Mouse (Mus musculus) c-Kit-positive CD71-negative TER-119-negative erythroid progenitor cells, embryonic 14.5 days (primary cell): ENCODE data around the gene Pmepa1.

Experiments used
- DNase-seq: peaks from one replicate; pipeline ENCODE4 v3.0.0-alpha.2; 2013; ENCODE audit warnings: low read depth

Gene Pmepa1

DNA sequence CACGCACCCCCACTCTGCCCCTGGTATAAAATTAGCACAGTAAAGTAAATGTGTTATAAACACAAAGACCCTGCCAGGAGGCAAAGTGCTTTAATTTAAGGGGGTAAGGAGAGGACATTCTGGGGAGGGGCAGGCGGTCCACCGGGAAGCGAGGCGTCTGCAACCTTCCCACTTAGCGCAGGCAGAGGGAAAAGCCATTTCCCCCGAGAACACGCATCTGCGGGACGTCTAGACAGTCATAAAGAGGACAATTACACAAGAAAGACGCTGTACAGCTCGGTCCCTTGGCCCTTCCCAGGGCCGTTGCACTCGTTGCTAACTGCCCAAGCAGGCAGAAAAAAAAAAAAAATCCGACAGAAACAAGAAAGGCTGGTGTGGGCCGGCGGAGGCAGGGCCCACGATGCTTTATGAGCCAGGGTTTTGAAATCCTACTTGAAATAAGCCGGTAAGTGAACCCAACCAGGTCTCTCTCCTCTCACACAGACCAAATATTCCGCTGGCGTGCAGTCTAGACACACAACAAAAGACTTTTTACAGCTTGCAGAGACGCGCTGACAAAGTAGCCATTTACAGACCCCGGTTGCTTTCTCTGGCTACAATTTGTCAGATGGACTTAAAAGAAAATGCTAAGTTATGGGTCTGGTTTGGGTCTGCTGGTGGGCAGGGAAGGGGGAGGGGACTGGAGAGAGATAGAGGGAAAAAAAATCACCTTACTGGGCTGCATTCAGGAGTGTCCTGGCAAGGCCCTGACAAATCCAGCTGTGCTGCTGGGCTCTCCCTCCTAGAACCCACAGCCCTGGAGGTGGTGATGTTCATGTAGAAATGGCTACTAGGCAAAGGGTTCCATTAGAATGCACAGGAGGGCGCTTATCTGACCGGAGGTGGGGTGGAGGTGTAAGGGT, 22.3 kb downstream of the Pmepa1 start:
- no peak for DNase-seq

DNA sequence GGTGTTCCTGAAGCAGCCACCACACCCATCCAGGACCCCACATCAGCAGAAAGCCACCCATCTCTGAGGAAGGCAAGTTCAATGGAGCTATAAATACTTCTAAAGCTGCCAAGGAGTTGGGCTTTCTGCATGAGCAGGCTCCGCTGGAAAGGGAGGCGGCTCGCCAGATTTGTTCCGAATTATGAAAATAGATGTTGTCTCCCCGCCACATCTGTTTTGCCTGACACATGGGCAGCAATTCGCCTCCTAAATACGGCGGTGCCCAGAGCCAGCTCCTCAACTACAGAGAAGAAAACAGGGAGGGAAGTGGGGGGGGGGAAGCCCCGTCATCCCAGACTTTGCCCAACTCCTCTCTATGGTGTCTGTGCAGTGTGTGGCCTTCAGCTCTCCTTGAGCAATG, 24.7 kb downstream of the Pmepa1 start:
- DNase-seq: no peak

DNA sequence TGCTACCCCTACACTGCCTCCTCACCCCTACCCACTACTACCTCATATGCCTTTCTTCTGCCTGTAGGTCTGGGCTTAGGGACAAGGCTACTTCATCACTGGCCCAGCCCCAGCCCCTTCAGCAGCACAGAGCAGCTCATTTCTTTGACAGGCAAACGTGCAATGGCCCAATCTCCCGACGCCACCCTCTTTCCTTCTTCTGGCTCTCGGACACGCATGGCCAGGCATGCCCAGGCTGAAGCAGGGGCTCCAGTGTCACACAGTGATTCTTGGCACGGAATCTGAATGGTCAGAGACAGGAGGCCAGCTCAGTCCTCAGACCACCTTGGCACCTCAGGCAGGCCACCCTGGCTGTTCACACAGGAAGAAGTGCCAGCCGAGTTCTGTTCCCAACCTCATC, 25.2 kb downstream of the Pmepa1 start:
- no peak for DNase-seq

DNA sequence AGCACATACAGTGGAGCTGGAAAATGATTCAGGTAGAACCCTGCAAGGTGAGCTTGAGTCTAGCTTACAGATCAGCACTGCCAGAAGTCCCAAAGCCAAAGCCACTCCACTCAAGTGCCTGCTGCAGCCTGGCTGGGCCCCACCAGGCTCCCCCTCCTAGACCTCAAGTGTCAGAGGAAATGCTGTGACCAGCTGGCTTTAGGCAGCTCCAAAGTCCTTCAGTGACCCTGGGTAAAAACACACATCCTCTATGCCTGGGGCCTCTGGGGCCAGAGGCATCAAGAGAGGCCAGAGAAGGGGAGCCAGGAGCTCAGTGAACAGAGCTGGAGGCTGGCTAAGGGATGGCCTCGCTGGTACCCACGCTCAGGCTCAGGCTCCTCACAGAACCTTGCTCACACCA, 25.9 kb downstream of the Pmepa1 start:
- DNase-seq: no peak

DNA sequence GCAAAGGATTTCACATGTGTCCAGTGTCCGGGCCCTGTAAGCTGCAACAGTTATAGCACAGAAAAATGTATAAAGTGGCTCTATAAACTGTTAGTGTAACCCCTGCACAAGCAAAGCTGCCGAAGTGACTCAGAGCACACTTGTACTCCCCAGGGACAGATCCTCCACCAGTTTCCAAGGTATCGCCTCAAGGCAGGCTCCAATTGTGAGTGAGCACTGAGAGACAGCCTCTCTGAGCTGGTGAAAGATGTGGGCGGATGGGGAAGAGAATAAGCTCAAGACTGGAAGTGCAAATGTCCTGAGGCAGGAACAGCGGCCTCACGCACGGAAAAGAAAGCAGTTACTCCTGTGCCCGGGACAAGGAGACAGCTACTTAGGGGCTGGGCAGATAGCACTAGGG, 26.4 kb downstream of the Pmepa1 start:
- DNase-seq: no peak

DNA sequence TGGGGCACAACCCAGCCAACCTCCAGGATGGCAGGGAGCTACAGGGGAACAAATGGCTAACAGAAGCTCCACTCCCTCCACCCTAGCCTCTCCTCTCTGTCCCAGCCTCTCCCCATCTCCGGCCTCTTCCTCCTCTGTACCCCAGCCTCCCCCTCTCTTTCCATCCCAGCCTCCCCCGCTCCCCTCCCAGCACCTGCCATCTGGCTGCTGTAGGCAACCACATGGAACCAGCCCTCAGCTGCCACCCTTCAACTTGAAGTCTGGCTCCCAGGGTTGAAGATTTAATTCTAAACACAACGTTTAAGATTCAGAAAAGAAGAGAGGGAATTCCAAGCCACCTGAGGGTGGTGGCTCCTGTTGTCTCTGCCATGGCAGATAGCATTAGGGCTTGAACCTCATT, 26.9 kb downstream of the Pmepa1 start:
- no peak for DNase-seq

DNA sequence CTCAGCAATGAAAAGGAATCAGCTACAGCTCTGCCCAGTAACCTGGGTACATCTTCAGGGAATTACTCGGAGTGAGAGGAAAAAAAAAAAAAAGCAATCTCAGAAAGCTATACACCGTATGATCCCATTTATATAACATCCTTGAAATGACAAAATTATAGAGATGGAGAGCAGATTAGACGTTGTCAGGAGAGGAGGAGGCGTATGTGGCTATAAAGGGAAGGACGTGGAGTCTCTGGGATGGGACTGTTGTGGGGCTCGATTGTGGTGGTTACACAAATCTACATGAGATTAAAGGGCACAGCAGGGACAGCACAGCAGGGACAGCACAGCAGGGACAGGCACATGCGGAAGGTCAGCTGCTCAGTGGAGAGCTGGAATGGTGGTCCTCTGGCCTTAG, 27.5 kb downstream of the Pmepa1 start:
- DNase-seq: no peak

DNA sequence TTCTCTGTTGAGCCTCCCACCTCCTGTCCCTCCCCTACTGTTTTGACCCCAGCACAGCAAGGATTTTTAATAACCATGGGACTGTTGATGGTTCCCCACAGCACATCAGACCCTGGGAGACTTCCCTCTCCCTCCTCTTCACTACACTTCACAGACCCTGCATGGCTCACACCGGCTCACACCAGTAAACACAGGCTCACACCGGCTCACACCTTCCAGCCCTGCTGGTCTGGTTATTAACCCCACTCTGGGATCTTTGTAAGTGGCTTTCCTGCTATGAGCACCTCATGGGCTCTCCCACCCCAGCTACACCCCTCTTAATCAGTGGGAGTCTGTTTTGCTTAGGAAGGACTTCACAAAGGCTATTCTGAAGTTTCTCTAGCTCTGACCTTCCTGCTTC, 28.4 kb downstream of the Pmepa1 start:
- DNase-seq: no peak

DNA sequence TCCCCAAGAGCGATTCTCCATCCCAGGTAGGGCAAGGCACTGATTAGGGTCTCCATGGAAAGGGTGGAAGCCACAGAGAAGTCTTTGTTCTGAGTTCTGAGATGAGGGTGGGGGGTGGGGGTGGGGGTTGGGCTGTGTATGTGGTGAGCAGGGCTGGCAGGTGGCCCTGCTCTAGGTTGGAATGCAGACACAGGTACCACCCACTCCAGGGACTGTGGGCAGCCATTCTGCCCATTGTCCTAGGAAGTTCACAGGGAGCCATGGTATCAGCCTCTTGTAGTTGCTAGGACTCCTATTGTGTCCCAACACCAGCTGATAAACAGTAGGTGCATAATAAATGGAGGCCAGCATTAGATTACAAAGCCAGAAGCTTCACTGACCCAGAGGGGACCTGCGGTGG, 29.1 kb downstream of the Pmepa1 start:
- no peak for DNase-seq

DNA sequence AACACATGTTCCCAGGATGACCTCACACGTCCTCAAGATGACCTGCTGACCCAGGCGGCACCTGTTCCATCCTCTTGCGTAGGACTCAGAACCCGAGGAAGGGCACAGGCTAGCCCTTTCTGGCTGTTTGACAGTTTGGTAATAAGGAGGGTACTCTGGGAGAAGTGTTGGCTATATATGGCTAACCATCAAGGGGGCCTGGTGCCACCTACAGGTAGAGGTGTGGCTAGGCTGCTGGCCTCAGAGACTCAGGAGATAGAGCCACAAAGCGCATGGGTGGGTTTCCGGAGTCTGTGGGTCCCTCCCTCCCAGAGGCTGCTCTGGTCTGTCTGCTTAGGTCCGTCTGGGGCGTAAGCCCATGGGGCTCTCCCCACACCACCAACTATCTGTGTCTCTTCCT, 29.6 kb downstream of the Pmepa1 start:
- no peak for DNase-seq

DNA sequence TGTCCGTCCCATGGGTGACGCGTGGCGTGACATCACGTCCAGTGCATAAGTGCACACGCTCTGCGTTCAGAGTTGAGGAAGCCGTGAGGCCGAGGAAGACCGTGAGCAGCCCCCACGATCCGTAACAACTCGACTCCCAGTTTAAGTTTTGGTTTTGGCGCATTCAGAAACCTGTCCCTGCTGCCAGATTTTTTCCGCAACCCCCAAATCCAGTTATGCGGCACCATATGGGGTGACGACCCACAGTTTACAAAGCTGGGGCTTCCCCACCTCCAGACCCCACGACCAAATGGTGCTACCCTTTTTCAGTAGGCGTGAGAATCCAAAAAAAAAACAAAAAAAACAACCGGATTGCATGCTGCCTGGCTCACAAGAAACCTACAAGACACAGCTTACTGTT, 31.1 kb downstream of the Pmepa1 start:
- no peak for DNase-seq

DNA sequence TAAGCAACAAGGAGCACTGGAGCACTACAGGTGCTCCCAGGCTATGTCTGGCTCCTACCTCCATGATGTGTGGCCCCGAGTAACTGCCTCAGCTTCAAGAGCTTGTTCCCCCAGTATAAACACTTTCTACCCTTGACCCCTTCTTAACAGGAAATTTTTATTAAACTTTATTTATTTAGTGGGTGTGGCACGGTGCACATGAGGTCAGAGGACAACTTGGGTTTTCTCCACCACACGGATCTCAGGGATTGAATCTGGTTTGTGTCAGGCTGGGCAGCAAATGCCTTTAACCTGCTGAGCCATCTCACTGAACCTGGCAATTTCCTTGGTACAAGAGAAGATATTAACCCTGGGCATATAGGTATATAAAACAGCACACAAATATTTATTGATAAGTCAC, 32.2 kb downstream of the Pmepa1 start:
- DNase-seq: no peak

DNA sequence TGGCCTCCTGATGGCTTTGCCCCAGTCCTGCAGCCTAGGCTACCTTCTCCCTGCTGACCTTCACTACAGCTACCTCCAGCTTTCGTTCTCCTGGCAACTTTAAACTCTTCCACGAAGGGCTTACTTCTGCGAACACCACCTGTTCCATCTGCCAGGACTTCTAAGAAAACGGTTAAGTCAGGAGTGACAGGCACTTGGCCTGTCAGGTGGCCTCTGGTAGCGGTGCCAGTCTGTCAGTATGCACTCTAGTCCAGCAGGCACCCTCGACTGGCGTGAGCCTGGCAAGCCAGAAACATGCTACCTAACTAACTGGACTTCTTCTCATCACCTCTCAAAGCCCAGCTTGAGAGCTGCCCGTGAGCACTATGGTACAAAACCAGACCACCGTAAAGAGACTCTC, 32.7 kb downstream of the Pmepa1 start:
- DNase-seq: no peak

DNA sequence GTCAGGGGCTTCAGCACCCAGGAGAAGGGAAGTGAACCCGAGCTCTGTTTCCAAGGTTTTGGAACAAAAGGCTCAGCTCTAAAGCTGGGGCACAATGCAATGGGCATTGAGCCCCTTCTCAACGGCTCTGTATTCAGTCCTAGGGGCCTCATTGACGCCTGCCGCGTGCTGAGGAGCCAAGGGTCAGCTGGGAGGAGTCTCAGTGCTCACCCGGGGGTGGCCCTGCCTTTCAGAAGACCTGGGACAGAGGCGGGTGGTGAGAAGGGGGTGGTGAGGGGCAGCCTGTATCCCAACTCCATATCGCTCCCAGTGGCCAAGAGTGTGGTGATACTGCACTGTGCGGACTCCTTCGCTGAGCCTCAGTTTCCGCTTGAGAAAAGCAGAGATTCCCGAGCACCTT, 33.5 kb downstream of the Pmepa1 start:
- no peak for DNase-seq

DNA sequence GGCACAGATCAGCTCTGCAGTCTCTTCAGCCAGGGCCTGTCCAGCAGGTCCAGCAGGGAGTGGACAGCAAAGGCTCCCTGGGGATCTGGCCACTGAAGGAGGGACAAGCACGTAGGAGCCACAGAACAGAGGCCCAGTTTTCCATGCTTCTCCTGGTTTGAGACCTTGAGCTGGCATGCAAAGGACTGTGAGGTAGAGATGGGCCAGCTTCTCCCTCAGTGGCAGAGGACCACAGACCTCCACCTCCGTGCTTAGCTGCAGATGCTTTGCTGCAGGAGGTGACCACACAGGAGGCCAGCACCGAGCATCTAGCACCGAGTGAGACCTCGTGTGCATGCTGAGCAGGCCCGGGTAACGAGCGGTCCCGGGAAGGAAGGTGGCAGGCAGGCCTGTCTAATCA, 35.6 kb downstream of the Pmepa1 start:
- no peak for DNase-seq

DNA sequence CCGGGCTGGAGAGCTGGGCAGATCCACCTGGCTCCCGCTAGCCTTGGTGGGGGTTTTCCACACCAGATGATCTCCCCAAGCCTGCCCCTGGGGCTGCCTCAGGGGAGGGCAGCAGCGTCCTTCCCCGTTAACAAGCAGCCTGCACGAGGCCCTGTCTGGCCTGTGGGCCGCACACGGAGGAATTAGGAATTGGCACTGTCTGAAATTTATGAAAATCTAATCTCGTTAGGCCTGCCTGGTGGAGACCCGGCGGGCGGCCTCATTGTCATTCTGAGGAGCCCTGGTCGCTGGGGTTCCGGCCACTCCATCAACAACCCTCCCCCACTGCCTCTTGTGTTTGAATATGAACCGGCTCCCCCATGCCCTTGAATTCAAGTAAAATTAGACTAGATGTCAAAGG, 37.8 kb downstream of the Pmepa1 start:
- no peak for DNase-seq

DNA sequence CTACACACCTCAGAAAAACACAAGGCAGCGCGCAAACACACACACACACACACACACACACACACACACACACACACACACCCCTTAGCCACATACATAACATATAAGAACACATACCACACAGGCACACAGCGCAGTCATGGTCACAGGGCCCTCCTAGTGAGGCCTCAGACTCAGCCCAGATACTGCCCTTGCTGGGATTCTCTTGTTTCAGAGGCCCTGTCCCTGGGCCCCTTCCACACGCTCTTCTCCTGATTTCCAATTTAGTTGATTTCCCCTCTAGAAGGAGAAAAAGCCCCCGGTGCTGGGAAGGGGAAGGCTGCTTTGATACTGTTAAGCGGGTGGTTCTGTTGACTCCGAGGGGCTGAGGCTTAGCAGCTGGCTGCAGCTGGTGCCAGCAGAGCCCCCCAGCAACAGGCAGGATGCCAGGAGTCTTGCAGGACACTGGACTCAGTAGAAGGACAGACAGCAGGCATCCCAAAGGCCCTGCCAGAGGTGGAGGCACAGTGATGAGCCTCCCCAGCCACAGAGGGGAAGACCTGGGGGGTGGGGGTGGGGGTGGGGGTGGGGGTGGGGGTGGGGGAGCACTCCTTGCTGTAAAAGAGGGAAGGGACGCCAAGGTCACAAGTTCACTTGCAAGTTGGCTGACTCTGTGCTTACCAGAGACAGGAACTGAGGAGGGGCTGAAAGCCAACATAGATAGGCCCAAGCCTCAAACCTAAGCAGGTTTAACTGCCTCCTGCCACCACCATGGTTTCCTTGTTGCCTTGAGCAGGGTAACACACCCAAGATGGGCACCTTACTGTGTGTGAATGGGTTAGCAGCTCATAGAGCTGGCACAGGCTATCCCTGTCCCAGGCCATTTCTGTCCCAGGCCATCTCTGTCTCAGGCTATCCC, 40.6 kb downstream of the Pmepa1 start:
- DNase-seq: no peak

DNA sequence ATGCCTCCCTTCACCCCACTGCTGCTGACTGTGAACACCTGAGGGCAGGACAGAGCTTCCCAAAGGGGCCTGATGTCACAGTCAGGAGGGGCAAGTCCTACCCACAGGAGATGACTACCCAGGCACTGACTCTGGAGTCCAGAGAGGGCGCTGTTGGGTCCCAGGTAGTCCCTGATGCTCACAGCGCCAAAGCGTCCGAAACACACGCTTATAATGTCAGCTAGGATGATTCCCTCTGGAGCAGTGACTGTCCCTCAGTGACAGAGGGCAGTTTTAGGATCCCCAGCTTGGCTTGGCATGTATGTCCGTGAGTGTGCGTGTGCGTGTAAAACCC, 43.6 kb downstream of the Pmepa1 start:
- DNase-seq: no peak

DNA sequence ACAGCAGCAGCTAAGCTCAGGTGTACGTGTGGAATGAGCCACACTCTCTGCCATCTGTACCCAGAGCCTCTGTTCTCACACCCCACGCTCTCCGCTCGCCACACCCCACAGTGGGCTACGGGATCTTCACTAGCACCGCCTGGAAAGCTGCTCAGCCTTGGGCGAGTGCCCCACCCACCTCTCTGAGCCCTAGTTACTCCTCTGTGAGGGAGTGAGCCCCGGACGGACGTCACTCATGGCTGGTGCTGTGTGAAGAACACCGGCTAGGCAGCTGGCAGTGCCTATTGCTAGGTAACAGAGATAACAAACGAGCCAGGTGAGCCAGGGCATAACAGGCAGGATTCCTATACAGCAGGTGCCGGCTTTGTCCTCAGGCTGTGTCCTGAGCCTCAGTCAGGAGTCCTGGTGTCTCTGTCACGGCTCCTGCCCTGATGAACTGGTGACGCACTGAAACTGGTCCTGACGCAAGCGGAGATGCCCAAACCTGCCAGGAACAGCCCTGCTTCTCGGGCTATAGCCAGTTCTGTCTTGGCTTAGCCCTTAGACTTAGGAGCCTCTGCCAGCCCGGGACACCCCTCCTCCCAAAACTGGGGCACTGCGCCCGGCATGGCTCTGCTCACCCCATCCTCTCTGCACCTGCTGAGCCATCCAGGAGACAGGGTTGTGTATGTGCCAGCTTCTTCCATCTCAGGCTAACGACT, 44.1 kb downstream of the Pmepa1 start:
- no peak for DNase-seq

DNA sequence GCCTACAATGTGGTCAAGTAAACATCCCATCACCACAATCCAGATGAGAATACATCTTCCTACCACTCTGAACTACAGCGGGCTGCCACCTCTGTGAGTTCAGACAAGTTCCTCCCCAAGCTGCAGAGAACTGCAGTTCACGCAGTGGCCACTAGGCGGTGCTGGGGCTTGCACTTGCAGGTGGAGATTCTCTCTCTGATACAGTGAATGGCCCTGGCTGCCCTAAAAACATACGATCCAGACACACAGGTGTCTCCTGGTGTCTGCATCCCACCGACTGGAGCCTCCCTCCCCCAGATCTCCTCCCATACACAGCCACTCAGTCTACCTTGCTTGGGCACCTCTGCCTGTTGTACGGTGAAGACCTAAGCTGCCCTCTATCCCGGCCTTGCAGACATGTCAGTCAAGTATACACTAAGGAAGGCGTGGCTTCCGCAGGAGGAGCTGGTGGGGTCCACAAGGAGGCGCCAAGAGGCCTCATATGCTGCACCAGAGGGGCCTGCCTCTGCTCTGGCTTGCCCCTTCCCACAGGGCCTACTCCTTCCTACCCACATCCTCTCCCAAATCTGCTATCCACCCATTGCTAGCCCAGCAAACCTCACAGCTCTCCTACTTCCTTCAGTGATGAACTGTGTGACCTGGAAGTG, 46.6 kb downstream of the Pmepa1 start:
- DNase-seq: peak; percentile 86

DNA sequence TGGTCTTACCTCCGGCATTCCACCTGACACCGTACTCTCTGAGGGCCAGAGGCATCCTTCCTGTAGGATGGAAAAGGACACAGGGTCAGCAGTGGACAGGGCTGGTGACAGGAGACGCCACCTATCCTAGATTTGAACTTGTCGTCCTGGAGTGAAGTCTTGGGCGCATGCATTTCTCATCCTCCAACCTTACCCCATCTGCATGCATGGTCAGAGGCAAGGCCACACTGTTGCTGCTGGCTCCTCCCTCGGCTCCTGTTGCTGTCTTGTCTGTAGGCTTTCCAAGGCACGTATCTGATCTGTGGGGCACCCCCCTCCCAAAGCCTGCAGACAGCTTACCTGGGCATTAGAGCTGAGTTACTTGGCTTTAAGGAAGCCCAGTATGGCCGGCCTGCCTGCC, 47.8 kb downstream of the Pmepa1 start:
- DNase-seq: no peak

DNA sequence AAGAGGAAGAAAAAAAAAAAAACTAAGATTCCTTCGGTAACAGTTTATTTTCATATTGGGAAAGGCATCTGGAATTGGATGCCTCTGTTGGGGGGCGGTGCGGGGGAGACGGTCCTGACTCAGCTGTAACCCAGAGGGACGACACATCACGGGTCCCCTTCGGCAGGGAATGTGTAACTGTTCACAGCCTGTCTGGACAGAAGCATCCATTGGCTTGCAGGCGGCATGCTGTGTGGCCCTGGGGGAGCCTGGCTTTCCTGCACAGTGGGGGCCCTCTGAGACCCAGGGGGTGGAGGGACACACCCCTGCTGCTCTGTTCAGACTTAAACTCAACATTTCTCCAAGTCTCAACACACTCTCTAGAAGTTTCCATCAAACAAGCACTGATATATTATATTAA, 49.5 kb downstream of the Pmepa1 start:
- DNase-seq: no peak
